Mouse (Mus musculus): Measurements from ENCODE around the gene Cdh3. TPM values are rescaled to one million over a fixed set of nuclear protein-coding genes. Genes with fewer than 3 reads are reported as not detected.

Gene Cdh3
- 0.53 and 0.63 TPM in 2 replicates for polyA plus RNA-seq (2015; fragmentation: Nextera tagmentation; extraction: Ambion mirVana)

DNA sequence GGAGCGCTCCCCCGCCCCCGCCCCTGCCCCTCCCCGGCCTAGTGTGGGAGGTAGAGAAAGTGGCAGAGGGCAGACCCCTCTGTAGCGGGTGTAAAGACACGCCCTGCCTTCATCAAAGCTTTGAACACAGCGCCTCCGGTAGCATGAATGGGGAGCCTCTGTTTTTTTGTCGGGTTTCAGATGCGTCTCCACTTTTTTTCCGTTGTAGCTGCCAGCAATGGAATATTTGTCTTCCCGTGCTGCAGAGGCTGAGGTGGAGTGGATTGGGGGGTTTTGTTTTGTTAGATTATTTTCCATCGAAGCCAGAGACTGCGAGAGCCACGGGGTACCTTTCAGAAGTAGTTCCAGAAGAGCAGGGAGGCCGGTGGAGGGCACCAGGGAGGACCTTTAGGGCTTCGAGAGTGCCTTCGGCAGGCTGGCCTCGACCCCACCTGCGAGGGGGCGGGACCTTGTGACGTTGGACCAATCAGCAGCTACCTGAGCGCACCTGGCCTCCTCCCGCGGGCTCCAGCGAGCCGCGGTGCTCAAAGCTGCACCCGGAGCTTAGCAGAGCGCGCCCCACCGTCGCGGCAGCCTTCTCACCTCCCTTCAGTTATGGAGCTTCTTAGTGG lies at the start of gene Cdh3:
Gene Cdh3, plus strand, starts transcription at position 527 of the 611 bp plus-strand sequence.
- peak within 1 kb of the TSS; percentile 43 for H3K9ac ChIP-seq
- no peaks in the 10 kb centered on the region for H3K9me3 ChIP-seq (replicated peaks)
- peaks cover 36% of the 10 kb centered on the region for H3K4me1 ChIP-seq
- H3K4me3 ChIP-seq = peak within 1 kb of the TSS; percentile 35
- peaks cover 90% of the 10 kb centered on the region for H3K27me3 ChIP-seq
- H3K36me3 ChIP-seq (ENCODE audit: poor library complexity, severe bottlenecking) = no peaks in the 10 kb centered on the region
- H3K27ac ChIP-seq = no peak within 1 kb of the TSS
- ATAC-seq = no peak
- peak within 1 kb of the TSS; percentile 58 for H3K4me2 ChIP-seq
- WGBS = under 1% methylated on average over 34 of the region's 34 CpGs

- Histone ChIP-seq H3K4me2 (no peak overlapping the region), H3K9ac (no peak overlapping the region), H3K4me3 (no peak overlapping the region), H3K4me1 (no peaks in the 10 kb centered on the region), H3K36me3 (ENCODE audit: poor library complexity, severe bottlenecking) (no peaks in the 10 kb centered on the region), H3K27ac (no peak overlapping the region), H3K9me3 (replicated peaks) (no peaks in the 10 kb centered on the region), H3K27me3 (no peaks in the 10 kb centered on the region)
- ATAC-seq = no peak
- WGBS = 91% methylated on average over 5 of the region's 5 CpGs
Observed at GRCm38 (mm10) chr8:106462131-106462530, 48.6 kb upstream of the Cdh3 start.

- Histone ChIP-seq H3K4me1 (no peaks in the 10 kb centered on the region), H3K36me3 (ENCODE audit: poor library complexity, severe bottlenecking) (no peaks in the 10 kb centered on the region), H3K27ac (no peak overlapping the region), H3K27me3 (no peaks in the 10 kb centered on the region), H3K4me3 (no peak overlapping the region), H3K4me2 (no peak overlapping the region), H3K9ac (no peak overlapping the region), H3K9me3 (replicated peaks) (no peaks in the 10 kb centered on the region)
- WGBS = 88% methylated on average over 6 of the region's 6 CpGs
- no peak for ATAC-seq
Observed at GRCm38 (mm10) chr8:106463795-106464194, 46.9 kb upstream of the Cdh3 start.

- Histone ChIP-seq H3K4me1 (no peaks in the 10 kb centered on the region), H3K36me3 (ENCODE audit: poor library complexity, severe bottlenecking) (no peaks in the 10 kb centered on the region), H3K27ac (no peak overlapping the region), H3K4me2 (no peak overlapping the region), H3K9me3 (replicated peaks) (no peaks in the 10 kb centered on the region), H3K9ac (no peak overlapping the region), H3K4me3 (no peak overlapping the region), H3K27me3 (no peaks in the 10 kb centered on the region)
- WGBS = 62% methylated on average over 7 of the region's 7 CpGs
- no peak for ATAC-seq
Observed at GRCm38 (mm10) chr8:106469485-106469884, 41.2 kb upstream of the Cdh3 start.

- H3K9ac ChIP-seq = no peak overlapping the region
- H3K4me2 ChIP-seq = no peak overlapping the region
- no peak for ATAC-seq
- no peaks in the 10 kb centered on the region for H3K4me1 ChIP-seq
- 90% methylated on average over 5 of the region's 5 CpGs for WGBS
- no peak overlapping the region for H3K4me3 ChIP-seq
- no peaks in the 10 kb centered on the region for H3K9me3 ChIP-seq (replicated peaks)
- H3K27ac ChIP-seq = no peak overlapping the region
- no peaks in the 10 kb centered on the region for H3K36me3 ChIP-seq (ENCODE audit: poor library complexity, severe bottlenecking)
- H3K27me3 ChIP-seq = no peaks in the 10 kb centered on the region
Observed at GRCm38 (mm10) chr8:106474001-106474400, 36.7 kb upstream of the Cdh3 start.

GRCm38 (mm10) chr8:106500018-106500685 lies 10.5 kb upstream of the Cdh3 start, which contains the start of gene 6030452D12Rik:
Gene 6030452D12Rik (plus strand): TSS chr8:106500522.
- Histone ChIP-seq H3K27me3 (peaks cover 4% of the 10 kb centered on the region; the same call in 1 of the 2 replicates), H3K27ac (no peak within 1 kb of the TSS), H3K9ac (no peak within 1 kb of the TSS), H3K4me2 (no peak within 1 kb of the TSS), H3K4me3 (no peak within 1 kb of the TSS), H3K4me1 (no peaks in the 10 kb centered on the region), H3K9me3 (replicated peaks) (no peaks in the 10 kb centered on the region), H3K36me3 (ENCODE audit: poor library complexity, severe bottlenecking) (no peaks in the 10 kb centered on the region)
- WGBS = 85% methylated on average over 8 of the region's 8 CpGs
- ATAC-seq = no peak

DNA sequence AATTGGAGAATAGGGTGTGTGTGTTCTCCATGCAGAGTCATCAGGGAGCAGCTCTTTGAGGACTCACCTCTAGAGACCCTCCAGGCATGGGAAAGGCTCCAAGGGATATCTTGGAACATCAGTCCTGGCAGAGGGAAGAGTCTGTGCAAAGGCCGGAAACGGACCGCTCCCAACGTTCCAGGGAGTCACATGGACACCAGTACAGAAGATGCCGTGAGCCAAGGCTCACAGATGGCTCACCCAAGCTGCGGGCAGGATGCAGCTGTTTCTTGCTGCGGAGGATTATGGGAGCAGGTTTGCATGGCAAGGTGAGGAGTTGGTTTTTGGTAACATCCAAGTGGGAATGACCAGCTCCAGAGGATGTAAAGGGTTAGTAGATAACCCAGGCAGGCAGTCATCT lies 6.5 kb upstream of the Cdh3 start:
- WGBS = 94% methylated on average over 7 of the region's 7 CpGs
- Histone ChIP-seq H3K27ac (no peak overlapping the region), H3K4me3 (no peak overlapping the region), H3K4me1 (peaks cover 15% of the 10 kb centered on the region), H3K4me2 (no peak overlapping the region), H3K27me3 (peaks cover 40% of the 10 kb centered on the region), H3K36me3 (ENCODE audit: poor library complexity, severe bottlenecking) (no peaks in the 10 kb centered on the region), H3K9ac (no peak overlapping the region), H3K9me3 (replicated peaks) (no peaks in the 10 kb centered on the region)
- no peak for ATAC-seq

- Histone ChIP-seq H3K9me3 (replicated peaks) (no peaks in the 10 kb centered on the region), H3K4me3 (no peak overlapping the region), H3K4me1 (peaks cover 19% of the 10 kb centered on the region), H3K9ac (no peak overlapping the region), H3K27me3 (peaks cover 52% of the 10 kb centered on the region), H3K27ac (no peak overlapping the region), H3K4me2 (no peak overlapping the region), H3K36me3 (ENCODE audit: poor library complexity, severe bottlenecking) (no peaks in the 10 kb centered on the region)
- no peak for ATAC-seq
- 61% methylated on average over 10 of the region's 10 CpGs for WGBS
Observed at GRCm38 (mm10) chr8:106505328-106505965, 5.2 kb upstream of the Cdh3 start.

DNA sequence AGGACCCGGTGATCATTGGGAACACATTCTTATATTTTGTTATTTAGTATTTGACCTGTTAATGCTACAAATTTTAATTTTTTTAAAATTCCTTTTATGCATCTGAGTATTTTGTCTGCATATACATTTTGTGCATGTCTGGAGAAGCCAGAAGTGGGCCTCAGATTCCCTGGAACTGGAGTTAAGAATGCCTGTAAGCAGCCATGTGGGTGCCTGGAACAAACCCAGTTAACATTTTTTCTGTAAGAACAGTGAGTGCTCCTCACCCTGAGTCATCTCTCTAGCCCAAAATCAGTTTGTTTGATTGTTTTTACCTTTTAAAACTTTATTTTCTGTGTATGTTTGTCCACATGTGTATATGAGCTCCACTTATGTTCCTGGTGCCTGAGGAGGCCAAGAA lies 4.6 kb upstream of the Cdh3 start:
- H3K9me3 ChIP-seq (replicated peaks) = no peaks in the 10 kb centered on the region
- 95% methylated on average over 1 of the region's 1 CpGs for WGBS
- no peak overlapping the region for H3K27ac ChIP-seq
- H3K9ac ChIP-seq = no peak overlapping the region
- no peaks in the 10 kb centered on the region for H3K36me3 ChIP-seq (ENCODE audit: poor library complexity, severe bottlenecking)
- H3K4me3 ChIP-seq = no peak overlapping the region
- H3K4me2 ChIP-seq = no peak overlapping the region
- peaks cover 25% of the 10 kb centered on the region for H3K4me1 ChIP-seq
- H3K27me3 ChIP-seq = peaks cover 59% of the 10 kb centered on the region
- no peak for ATAC-seq

DNA sequence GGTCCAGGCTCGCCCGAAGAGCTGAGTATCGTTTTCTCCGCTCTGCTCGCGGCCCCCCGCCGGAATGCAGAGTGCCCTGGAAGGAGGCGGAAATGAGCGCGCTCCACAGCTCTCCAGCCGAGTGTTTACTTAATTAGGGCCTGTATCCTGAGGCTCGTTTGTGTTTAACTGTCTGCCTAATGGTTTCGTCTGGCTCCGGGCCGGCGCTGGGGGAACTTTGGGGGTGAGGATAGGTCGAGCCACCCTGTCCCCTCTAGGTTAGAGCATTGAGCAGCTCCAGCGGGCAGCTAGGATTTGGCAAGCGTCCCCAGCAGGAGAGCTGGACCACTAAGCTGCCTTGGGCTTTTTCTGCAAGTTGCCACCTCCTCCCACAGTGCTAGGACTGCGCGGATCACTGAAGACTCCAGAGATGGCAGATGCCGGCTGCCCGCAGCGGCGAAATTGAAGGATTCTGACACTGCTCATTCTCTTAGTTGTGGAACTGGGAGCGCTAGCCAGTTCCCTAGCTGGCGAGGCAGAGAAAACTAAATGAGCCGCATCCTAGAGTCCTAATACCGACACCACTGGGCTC lies 2.8 kb upstream of the Cdh3 start:
- under 1% methylated on average over 30 of the region's 30 CpGs for WGBS
- no peak overlapping the region for H3K27ac ChIP-seq

DNA sequence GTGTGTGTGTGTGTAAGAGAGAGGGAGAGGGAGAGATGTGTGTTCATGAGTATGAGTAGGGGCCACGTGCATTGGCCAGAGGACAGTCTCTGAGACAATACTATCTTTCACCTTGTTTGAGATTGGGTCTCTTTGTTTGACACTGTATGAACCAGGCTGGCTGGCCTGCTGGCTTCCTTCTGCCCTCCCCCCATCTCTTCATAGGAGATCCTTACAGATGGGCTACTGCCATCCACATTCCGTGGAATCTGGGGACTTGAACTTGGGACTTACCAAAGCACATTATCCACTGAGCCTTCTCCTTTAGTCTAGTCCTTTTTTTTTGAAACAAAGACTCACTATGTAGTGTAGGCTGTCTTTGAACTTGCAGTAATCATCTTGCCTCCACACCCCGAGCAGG lies 2.2 kb upstream of the Cdh3 start:
- Histone ChIP-seq H3K9ac (no peak overlapping the region), H3K27me3 (peaks cover 82% of the 10 kb centered on the region), H3K4me1 (peaks cover 36% of the 10 kb centered on the region), H3K4me2 (peak overlapping the region; percentile 66), H3K9me3 (replicated peaks) (no peaks in the 10 kb centered on the region), H3K36me3 (ENCODE audit: poor library complexity, severe bottlenecking) (no peaks in the 10 kb centered on the region), H3K27ac (no peak overlapping the region), H3K4me3 (0 out of 2 replicates have a peak overlapping the region, but pooled peaks have one; percentile 33)
- WGBS = 11% methylated on average over 3 of the region's 3 CpGs
- 0 out of 2 replicates have a peak, but pooled peaks have one; percentile 4 for ATAC-seq

More for the DNA sequence above, 2.8 kb upstream of the Cdh3 start:
- H3K36me3 ChIP-seq (ENCODE audit: poor library complexity, severe bottlenecking) = no peaks in the 10 kb centered on the region
- peaks cover 76% of the 10 kb centered on the region for H3K27me3 ChIP-seq
- H3K9me3 ChIP-seq (replicated peaks) = no peaks in the 10 kb centered on the region
- peak; percentile 79 for ATAC-seq
- H3K4me2 ChIP-seq = peak overlapping the region; percentile 66
- peak overlapping the region; percentile 33 for H3K4me3 ChIP-seq
- peaks cover 36% of the 10 kb centered on the region for H3K4me1 ChIP-seq
- H3K9ac ChIP-seq = peak overlapping the region; percentile 55

Measured in forebrain, embryonic 13.5 days (tissue).